Mouse (Mus musculus) heart, embryonic 11.5 days (tissue): Measurements from ENCODE around the gene Mrtfb. TPM values are rescaled to one million over a fixed set of nuclear protein-coding genes. Genes with fewer than 3 reads are reported as not detected.
"Not testable (repeated sequence)": the region's sequence is repeated elsewhere in the genome, so short reads cannot be mapped to it uniquely, and the experiment has no call there.

Source experiments
- ATAC-seq: fragments of 200-750 bp; cut with Nextera tagmentation; replicated peaks from 2 replicates; pipeline ENCODE4 v1.8.0; 2017; ENCODE audit warnings: moderate library complexity; ENCODE audit not compliant: insufficient number of reproducible peaks, low FRiP score, low TSS enrichment
- H3K27ac ChIP-seq: fragments of 300-500 bp; sonication (generic); 2 replicates; pipeline ENCODE4 v1.5.1; 2014; ENCODE audit warnings: mild to moderate bottlenecking, low read depth, low read length
- H3K27me3 ChIP-seq: fragments of 300-500 bp; sonication (generic); 2 replicates; pipeline ENCODE4 v1.6.1; 2014; ENCODE audit warnings: mild to moderate bottlenecking, low read length, mixed read lengths; ENCODE audit not compliant: control insufficient read depth, insufficient read depth
- H3K36me3 ChIP-seq: fragments of 300-500 bp; sonication (generic); 2 replicates; pipeline ENCODE4 v1.6.1; 2014; ENCODE audit warnings: mild to moderate bottlenecking, low read length, moderate library complexity, mixed read lengths; ENCODE audit not compliant: control insufficient read depth, insufficient read depth
- H3K4me1 ChIP-seq: fragments of 300-500 bp; sonication (generic); 2 replicates; pipeline ENCODE4 v1.6.1; 2014; ENCODE audit warnings: low read length; ENCODE audit not compliant: control insufficient read depth, insufficient read depth
- H3K4me2 ChIP-seq: fragments of 300-500 bp; sonication (generic); 2 replicates; pipeline ENCODE4 v1.6.1; 2014; ENCODE audit warnings: mild to moderate bottlenecking, moderate library complexity
- H3K4me3 ChIP-seq: fragments of 300-500 bp; sonication (generic); 2 replicates; pipeline ENCODE4 v1.5.1; 2014; ENCODE audit warnings: low read depth, low read length
- H3K9ac ChIP-seq: fragments of 300-500 bp; sonication (generic); 2 replicates; pipeline ENCODE4 v1.6.1; 2014; ENCODE audit warnings: mild to moderate bottlenecking, low read depth, low read length, moderate library complexity
- H3K9me3 ChIP-seq: fragments of 300-500 bp; sonication (generic); replicated peaks from 2 replicates; pipeline ENCODE4 v1.6.1; 2016; ENCODE audit warnings: low read length; ENCODE audit not compliant: control insufficient read depth
- WGBS: fragments of 180-500 bp; shearing (Covaris S2); extraction: QIAGEN DNeasy Blood & Tissue Kit; methylation state at CpG from one replicate; pipeline ENCODE4 v1.1.7; 2014; ENCODE audit not compliant: insufficient replicate concordance; 5-methylcytosine and 5-hydroxymethylcytosine counted together
- polyA plus RNA-seq: library from polyadenylated mRNA; unstranded; fragments of >200 nt; fragmentation: Nextera tagmentation; extraction: Ambion mirVana; gene quantifications from 2 replicates; pipeline ENCODE4 v1.2.1, GENCODE M21; 2014

Mrtfb gene
- polyA plus RNA-seq, 1 experiment from 2014 or later: 20.2 TPM

DNA sequence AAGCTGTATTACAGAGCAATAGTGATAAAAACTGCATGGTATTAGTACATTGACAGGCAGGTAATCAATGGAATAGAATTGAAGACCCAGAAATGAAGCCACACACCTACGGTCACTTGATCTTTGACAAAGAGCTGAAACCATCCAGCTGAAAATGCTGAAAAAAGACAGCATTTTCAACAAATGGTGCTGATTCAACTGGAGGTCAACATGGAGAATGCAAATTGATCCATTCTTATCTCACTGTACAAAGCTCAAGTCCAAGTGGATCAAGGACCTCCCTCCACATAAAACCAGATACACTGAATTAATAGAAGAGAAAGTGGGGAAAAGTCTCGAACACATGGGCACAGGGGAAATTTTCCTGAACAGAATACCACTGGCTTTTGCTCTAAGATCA, 89.5 kb downstream of the Mrtfb start:
- ATAC-seq, H3K4me2 ChIP-seq, H3K4me3 ChIP-seq, H3K27me3 ChIP-seq, H3K9me3 ChIP-seq, H3K9ac ChIP-seq, H3K4me1 ChIP-seq, H3K27ac ChIP-seq, H3K36me3 ChIP-seq: not testable (repeated sequence)
- WGBS: 93% methylated on average over 2 of the region's 2 CpGs

GRCm38 (mm10) chr16:13350729-13351128, 94.4 kb downstream of the Mrtfb start:
- Histone ChIP-seq H3K4me2 (no peak overlapping the region), H3K4me1 (peaks cover 8% of the 10 kb centered on the region), H3K27ac (no peak overlapping the region), H3K4me3 (no peak overlapping the region), H3K27me3 (no peaks in the 10 kb centered on the region), H3K9ac (no peak overlapping the region), H3K36me3 (no peaks in the 10 kb centered on the region), H3K9me3 (no peaks in the 10 kb centered on the region)
- WGBS: 77% methylated on average over 4 of the region's 4 CpGs
- ATAC-seq: no peak

DNA sequence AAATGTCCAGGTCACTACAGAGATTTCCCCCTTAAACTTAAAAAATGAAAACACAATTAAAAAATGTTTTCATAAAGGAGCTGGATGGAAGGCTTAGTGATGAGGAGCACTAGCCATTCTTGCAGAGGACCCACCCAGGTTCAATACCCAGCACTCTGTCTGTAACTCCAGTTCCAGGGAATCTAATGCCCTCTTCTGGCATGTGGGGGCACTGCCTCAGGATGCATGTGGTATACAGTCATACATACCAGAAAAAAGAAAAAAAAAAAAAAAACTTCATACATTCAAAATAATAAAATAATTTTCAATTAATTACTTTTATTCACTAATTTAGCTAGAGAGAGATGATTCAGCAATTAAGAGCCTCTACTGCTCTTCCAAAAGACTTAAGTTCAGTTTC, 95.0 kb downstream of the Mrtfb start:
- Histone ChIP-seq H3K4me1 (peaks cover 8% of the 10 kb centered on the region), H3K27ac (no peak overlapping the region), H3K4me2 (no peak overlapping the region), H3K36me3 (no peaks in the 10 kb centered on the region), H3K4me3 (no peak overlapping the region), H3K9ac (no peak overlapping the region), H3K9me3 (no peaks in the 10 kb centered on the region), H3K27me3 (no peaks in the 10 kb centered on the region)
- ATAC-seq: no peak

- no peaks in the 10 kb centered on the region for H3K27me3 ChIP-seq
- no peak for ATAC-seq
- WGBS: 52% methylated on average over 4 of the region's 4 CpGs
- H3K27ac ChIP-seq: peak overlapping the region; percentile 13; the same call in 1 of the 2 replicates
- no peaks in the 10 kb centered on the region for H3K9me3 ChIP-seq
- no peak overlapping the region for H3K9ac ChIP-seq
- no peak overlapping the region for H3K4me2 ChIP-seq
- H3K4me1 ChIP-seq: peaks cover 26% of the 10 kb centered on the region
- no peak overlapping the region for H3K4me3 ChIP-seq
- no peaks in the 10 kb centered on the region for H3K36me3 ChIP-seq
Observed at GRCm38 (mm10) chr16:13353927-13354326, 97.6 kb downstream of the Mrtfb start.

GRCm38 (mm10) chr16:13354431-13354830, 98.2 kb downstream of the Mrtfb start:
- Histone ChIP-seq H3K27me3 (no peaks in the 10 kb centered on the region), H3K9me3 (no peaks in the 10 kb centered on the region), H3K4me3 (no peak overlapping the region), H3K9ac (no peak overlapping the region), H3K4me1 (peaks cover 31% of the 10 kb centered on the region), H3K36me3 (no peaks in the 10 kb centered on the region), H3K27ac (peak overlapping the region; percentile 13; the same call in 1 of the 2 replicates), H3K4me2 (no peak overlapping the region)
- 63% methylated on average over 5 of the region's 5 CpGs for WGBS
- no peak for ATAC-seq

DNA sequence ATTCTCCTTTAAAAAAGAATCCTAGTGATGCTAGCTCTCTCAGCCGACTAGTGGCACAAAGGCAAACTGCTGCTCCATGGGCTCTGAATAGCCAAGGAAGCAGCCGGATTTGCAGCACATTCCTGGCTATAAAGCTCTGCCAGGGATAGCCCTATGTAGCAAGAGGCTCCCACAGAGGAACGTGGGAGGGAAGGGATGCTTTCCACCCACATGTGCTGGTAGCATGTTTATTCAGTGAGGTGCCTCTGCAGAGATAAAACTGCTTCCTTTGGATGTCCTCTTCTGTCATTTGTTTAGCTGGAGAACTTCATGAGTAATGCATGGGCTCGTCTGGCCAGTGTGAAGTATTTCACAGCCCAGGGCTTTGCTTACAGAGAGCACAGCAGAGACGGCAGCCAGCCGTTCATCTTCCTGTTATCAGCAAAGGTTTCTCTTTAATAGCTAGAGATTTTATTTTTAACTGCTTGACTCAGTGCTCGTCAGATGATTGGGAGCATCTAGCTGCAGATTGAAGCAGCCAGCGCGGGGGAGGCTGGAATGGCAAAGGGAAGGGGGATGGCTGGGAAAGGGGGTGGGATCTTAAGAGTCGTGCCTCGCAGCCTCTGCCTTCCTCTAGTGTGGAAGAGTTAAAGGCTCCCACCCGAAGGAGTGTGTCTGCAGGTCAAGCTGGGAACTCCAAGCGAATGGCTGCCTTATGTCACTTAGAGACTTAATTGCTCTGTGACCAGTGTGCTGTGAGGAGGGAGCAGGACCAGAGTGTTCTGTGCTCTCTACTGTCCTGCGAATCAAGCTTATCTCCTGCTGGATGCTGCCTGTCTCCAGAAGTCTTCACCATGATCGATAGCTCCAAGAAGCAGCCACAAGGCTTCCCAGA, 101.8 kb downstream of the Mrtfb start:
- Histone ChIP-seq H3K9ac (peak overlapping the region; percentile 39; the same call in 1 of the 2 replicates), H3K27me3 (no peaks in the 10 kb centered on the region), H3K36me3 (no peaks in the 10 kb centered on the region), H3K4me2 (peak overlapping the region; percentile 61), H3K27ac (peak overlapping the region; percentile 84), H3K4me3 (peak overlapping the region; percentile 36), H3K9me3 (no peaks in the 10 kb centered on the region), H3K4me1 (peaks cover 39% of the 10 kb centered on the region)
- 2% methylated on average over 15 of the region's 15 CpGs for WGBS
- peak; percentile 59 for ATAC-seq

GRCm38 (mm10) chr16:13358741-13359140, 102.5 kb downstream of the Mrtfb start:
- H3K27me3 ChIP-seq: no peaks in the 10 kb centered on the region
- H3K27ac ChIP-seq: peak overlapping the region; percentile 84
- peak overlapping the region; percentile 39; the same call in 1 of the 2 replicates for H3K9ac ChIP-seq
- no peaks in the 10 kb centered on the region for H3K9me3 ChIP-seq
- no peaks in the 10 kb centered on the region for H3K36me3 ChIP-seq
- H3K4me3 ChIP-seq: peak overlapping the region; percentile 36
- ATAC-seq: no peak
- peak overlapping the region; percentile 61 for H3K4me2 ChIP-seq
- H3K4me1 ChIP-seq: peaks cover 38% of the 10 kb centered on the region

DNA sequence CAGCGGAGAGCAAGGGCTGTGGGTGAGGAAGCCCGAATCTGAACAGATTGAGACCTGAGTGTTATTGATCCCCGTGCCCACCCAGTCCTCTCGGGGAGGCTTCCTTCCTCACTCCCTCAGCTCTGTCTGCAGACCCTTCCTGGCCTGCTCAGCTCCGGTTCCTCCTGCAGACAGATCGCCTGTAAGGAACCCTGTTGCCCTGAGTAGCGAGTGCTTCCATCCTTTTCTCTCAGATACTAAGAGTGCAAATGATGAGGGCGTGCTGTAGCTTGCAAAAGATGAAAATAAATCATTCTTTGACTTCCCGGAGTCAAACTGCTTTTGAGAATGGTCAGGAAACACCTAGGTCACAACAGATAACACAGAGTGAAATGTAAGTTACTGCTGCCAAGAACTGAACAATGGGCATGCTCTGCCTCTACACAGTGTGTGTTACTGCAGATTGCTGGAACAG, 103.2 kb downstream of the Mrtfb start:
- Histone ChIP-seq H3K4me2 (peak overlapping the region; percentile 61), H3K36me3 (no peaks in the 10 kb centered on the region), H3K9ac (peak overlapping the region; percentile 53; the same call in 1 of the 2 replicates), H3K9me3 (no peaks in the 10 kb centered on the region), H3K4me3 (peak overlapping the region; percentile 36), H3K27me3 (no peaks in the 10 kb centered on the region), H3K4me1 (peaks cover 36% of the 10 kb centered on the region), H3K27ac (peak overlapping the region; percentile 52; the same call in 1 of the 2 replicates)
- 30% methylated on average over 9 of the region's 9 CpGs for WGBS
- no peak for ATAC-seq

GRCm38 (mm10) chr16:13360208-13360607, 103.9 kb downstream of the Mrtfb start:
- no peak for ATAC-seq
- Histone ChIP-seq H3K4me2 (peak overlapping the region; percentile 61; the same call in 1 of the 2 replicates), H3K36me3 (no peaks in the 10 kb centered on the region), H3K4me1 (peaks cover 37% of the 10 kb centered on the region), H3K4me3 (no peak overlapping the region), H3K9ac (no peak overlapping the region), H3K27me3 (no peaks in the 10 kb centered on the region), H3K9me3 (no peaks in the 10 kb centered on the region), H3K27ac (no peak overlapping the region)
